Mouse (Mus musculus): ENCODE data around the gene Tent4a.
"Not testable (repeated sequence)": the region's sequence is repeated elsewhere in the genome, so short reads cannot be mapped to it uniquely, and the experiment has no call there.

Gene Tent4a
- long read RNA-seq, experiment 1, partial matches to known transcripts: 1 of 2 reads
- long read RNA-seq, experiment 1, other reads (novel, unspliced or antisense): 1 of 2 reads
- long read RNA-seq, experiment 2, full-length matches to known transcripts: 1 of 2 reads
- long read RNA-seq, experiment 2, partial matches to known transcripts: 0 of 2 reads
- long read RNA-seq, experiment 2, other reads (novel, unspliced or antisense): 1 of 2 reads

DNA sequence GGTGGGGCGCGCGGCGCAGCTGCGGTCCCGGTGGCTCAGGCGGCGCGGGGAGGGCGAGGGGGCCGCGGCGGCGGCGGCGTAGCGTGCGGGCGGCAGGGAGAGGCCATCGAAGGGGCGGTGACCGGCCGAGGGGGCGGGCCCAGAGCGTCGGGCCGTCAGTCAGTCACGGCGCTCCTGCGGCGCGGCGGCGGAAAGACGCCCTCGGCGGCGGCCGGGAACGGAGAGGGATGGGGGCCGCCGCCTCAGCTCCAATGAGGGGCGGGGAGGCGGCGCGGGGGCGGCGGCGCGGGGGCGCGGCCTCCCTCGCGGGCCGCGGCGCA, at the start of gene Tent4a:
Gene Tent4a (minus strand): TSS at position 284 of the 320 bp plus-strand sequence.
- intact Hi-C loops (cut with DNase I): no loop called here

- intact Hi-C loops (cut with DNase I): no loop called here
Observed at GRCm38 (mm10) chr13:69583591-69583990, 49.2 kb upstream of the Tent4a start.

- intact Hi-C loops (cut with DNase I): no loop called here
Observed at GRCm38 (mm10) chr13:69582411-69582810, 48.0 kb upstream of the Tent4a start.

GRCm38 (mm10) chr13:69577181-69577834, 42.9 kb upstream of the Tent4a start:
- intact Hi-C loops (cut with DNase I): no loop called here

- intact Hi-C loops (cut with DNase I): no loop called here
Observed at GRCm38 (mm10) chr13:69576676-69577075, 42.3 kb upstream of the Tent4a start.

DNA sequence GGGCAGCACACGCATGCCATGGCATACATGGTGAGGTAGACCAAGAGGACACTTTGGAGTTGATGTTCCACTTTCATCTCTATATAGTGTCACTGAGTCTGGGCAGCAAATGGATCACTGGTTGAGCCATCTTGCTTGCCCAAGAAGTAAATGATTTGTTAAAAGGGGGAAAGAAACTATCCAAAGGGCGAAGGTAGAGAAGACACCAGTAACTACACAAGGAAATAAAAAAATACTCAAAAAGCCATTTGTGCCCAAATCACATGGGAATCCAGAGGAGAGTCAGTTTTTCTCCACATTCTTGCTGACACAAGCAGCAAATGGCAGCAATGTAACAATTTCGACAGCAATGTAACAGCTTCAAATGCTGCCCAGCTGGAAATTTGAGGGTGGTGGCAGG, 38.2 kb upstream of the Tent4a start:
- intact Hi-C loops (cut with DNase I): no loop called here

DNA sequence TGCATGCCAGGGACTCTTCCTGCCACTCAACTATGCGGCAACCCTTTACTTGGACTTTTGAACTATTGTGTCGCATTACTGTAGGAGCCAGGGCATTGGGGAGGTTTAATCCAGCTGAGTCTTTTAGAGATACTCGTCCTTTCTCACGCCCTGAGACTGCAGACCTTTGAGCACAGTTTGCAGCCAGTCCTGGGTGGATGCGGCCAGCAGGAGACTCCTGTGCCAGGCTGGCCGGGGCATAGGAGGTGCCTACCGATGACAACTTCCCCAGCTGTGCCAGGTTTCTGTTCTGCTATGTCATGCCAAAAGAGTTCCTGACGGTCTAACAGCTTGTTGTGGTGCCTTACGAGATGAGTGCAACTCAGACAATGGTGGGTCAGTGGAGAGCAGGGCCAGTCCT, 34.8 kb upstream of the Tent4a start:
- intact Hi-C loops (cut with DNase I): no loop called here

GRCm38 (mm10) chr13:69565401-69565800, 31.0 kb upstream of the Tent4a start:
- intact Hi-C loops (cut with DNase I): not testable (repeated sequence)

GRCm38 (mm10) chr13:69564573-69564972, 30.2 kb upstream of the Tent4a start:
- intact Hi-C loops (cut with DNase I): no loop called here

- intact Hi-C loops (cut with DNase I): no loop called here
Observed at GRCm38 (mm10) chr13:69563905-69564304, 29.5 kb upstream of the Tent4a start.

GRCm38 (mm10) chr13:69562654-69563574, 28.5 kb upstream of the Tent4a start:
- intact Hi-C loops (cut with DNase I): no loop called here

GRCm38 (mm10) chr13:69562004-69562403, 27.6 kb upstream of the Tent4a start:
- intact Hi-C loops (cut with DNase I): no loop called here

GRCm38 (mm10) chr13:69559291-69559961, 25.0 kb upstream of the Tent4a start:
- intact Hi-C loops (cut with DNase I): no loop called here

DNA sequence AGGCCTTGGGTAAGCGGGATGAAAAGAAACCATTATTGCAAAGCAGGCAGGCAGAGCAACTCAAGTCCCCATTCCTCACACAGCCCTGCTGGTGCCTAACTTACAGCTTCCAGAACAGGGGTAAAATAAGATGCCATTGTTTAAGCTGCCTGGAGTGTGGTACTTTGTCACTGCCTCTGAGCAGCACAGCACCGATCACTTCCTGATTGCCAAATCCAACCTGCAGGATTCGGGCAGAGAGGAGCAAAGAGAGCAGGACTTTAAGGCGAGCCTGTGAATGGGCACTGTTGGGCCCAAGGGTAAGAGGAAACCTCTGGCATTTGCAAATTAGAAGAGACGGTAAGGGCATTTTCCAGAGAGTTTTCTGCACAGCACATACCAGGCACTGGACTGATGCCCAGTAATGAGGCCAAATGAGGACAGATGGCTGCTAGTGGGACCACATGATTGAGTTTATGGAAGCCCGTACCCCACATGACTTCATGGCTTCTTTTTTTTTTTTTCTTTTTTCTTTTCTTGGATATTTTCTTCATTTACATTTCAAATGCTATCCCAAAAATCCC, 23.8 kb upstream of the Tent4a start:
- intact Hi-C loops (cut with DNase I): no loop called here

GRCm38 (mm10) chr13:69556728-69557127, 22.3 kb upstream of the Tent4a start:
- intact Hi-C loops (cut with DNase I): no loop called here

GRCm38 (mm10) chr13:69555957-69556482, 21.6 kb upstream of the Tent4a start:
- intact Hi-C loops (cut with DNase I): no loop called here

DNA sequence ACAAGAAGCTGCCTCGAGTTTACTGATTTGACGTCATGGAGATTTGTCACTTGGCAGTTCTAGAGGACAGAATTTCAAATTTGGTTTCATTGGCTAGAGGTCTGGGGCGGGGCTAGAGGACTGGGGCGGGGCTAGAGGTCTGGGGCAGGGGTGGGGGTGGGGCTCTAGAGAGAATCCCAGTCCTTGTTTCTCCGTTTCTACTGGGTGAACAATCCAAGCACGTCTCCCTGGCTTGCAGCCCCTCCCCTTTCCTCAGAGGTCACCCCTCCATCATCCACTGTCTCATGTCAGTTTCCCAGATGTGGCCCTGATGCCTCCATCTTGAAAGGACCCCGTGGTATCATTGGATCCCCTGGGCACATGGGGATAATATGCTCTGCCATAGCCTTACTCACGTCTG, 20.6 kb upstream of the Tent4a start:
- intact Hi-C loops (cut with DNase I): no loop called here

- intact Hi-C loops (cut with DNase I): loop anchor here (5.0 kb wide), 1 partner anchor 53 kb away; no protein-coding TSS in a partner anchor
Observed at GRCm38 (mm10) chr13:69554255-69554654, 19.8 kb upstream of the Tent4a start.

DNA sequence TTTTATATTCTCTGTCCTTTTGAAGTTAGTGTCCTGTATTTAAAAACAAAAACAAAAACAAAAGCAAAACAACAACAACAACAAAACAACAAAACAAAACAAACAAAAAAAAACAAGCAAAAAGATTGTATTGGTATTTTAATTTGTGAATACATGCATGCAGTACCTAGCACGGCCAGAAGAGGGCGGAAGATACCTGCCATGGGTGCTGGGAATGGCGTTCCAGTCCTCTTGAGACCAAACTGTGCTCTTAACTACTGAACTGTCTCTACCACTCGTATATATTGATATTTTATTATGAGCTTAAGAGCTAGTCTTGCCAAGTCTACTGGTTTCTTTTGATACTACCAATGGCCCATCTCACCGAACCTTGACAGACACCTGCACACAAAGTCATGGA, 18.6 kb upstream of the Tent4a start:
- intact Hi-C loops (cut with DNase I): loop anchor here (1.0 to 5.0 kb wide), 2 partner anchors 54 to 102 kb away; no protein-coding TSS in a partner anchor

DNA sequence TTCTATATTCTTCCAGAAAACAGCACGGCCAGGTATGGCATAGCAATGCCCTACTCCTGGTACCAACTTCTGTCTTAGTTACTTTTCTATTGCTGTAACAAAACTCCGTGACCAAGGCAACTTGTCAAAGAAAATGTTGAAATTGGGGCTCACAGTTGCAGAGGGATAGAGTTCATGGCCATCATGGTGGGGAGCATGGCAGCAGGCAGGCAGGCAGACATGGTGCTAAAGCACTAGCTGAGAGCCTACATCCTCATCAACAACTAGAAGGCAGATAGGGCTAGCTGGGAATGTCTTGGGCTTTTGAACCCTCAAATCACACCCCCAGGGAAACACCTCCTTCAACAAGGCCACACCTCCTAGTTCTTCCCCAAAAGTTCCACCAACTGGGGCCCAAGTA, 16.4 kb upstream of the Tent4a start:
- intact Hi-C loops (cut with DNase I): loop anchor here (5.0 kb wide), 1 partner anchor 56 kb away; no protein-coding TSS in a partner anchor

GRCm38 (mm10) chr13:69549980-69550379, 15.6 kb upstream of the Tent4a start:
- intact Hi-C loops (cut with DNase I): loop anchor here (5.0 kb wide), 3 partner anchors 43 to 58 kb away; no protein-coding TSS in a partner anchor

Measured in adrenal gland (tissue).